In genomic region chr9:65346476-65347111, GRCm38 (mm10) we compare ENCODE assay signal across 8 mouse cellular contexts. TPM values are rescaled to one million over a fixed set of nuclear protein-coding genes. Genes with fewer than 3 reads are reported as not detected.
DNase-seq lines count a peak whose midpoint lies in the region; ATAC-seq and TF ChIP-seq lines count a peak whose summit lies in the region.

No protein-coding gene starts in this region.

- POLR2A ChIA-PET in Patski (lab: Charles Lee), result interaction anchor here (1.2 kb wide), 1 partner anchor 49 kb away, joined by 3 read pairs; no protein-coding TSS in a partner anchor

- CTCF ChIA-PET in Patski (lab: Charles Lee), result interaction anchor here (0.5 kb wide), 1 partner anchor 36 kb away, joined by 3 read pairs; no protein-coding TSS in a partner anchor

- peak overlapping the region; percentile 100 for H3K4me3 ChIP-seq in forebrain, embryonic 15.5 days
- peak overlapping the region; percentile 100 for H3K4me3 ChIP-seq in hindbrain, embryonic 12.5 days

- H3K9me3 ChIP-seq in forebrain, embryonic 15.5 days, result no peaks in the 10 kb centered on the region
- H3K9me3 ChIP-seq in hindbrain, embryonic 12.5 days (replicated peaks), result no peaks in the 10 kb centered on the region; the same call in 1 of the 2 replicates

- peak; percentile 69 for ATAC-seq in Patski
- peak; percentile 75 for ATAC-seq in forebrain, embryonic 15.5 days (replicated peaks)
- ATAC-seq in hindbrain, embryonic 12.5 days (ENCODE audit: low FRiP score), result peak; percentile 56

- in situ Hi-C loops in Patski (cut with MboI; ENCODE audit: low pct_unique_long_range_greater_than_20kb), result no loop called here

- peak overlapping the region; percentile 96 for H3K27ac ChIP-seq in forebrain, embryonic 15.5 days (replicated peaks)
- H3K27ac ChIP-seq in hindbrain, embryonic 12.5 days, result peak overlapping the region; percentile 94

- peak overlapping the region; percentile 97 for H3K4me2 ChIP-seq in forebrain, embryonic 15.5 days (replicated peaks)
- H3K4me2 ChIP-seq in hindbrain, embryonic 12.5 days (replicated peaks), result peak overlapping the region; percentile 90

- no peak for DNase-seq in Patski (ENCODE audit: low read depth, low spot score)
- DNase-seq in cerebellum, adult 11-12 months, result peak; percentile 46
- peak; percentile 44 to 47 for DNase-seq in layer of hippocampus, postnatal 36 days
- DNase-seq in lung, postnatal 36 days, result peak; percentile 23
- peak; percentile 56 for DNase-seq in retina, embryonic 14.5 days (ENCODE audit: low spot score)
- peak; percentile 66 for DNase-seq in thymus, postnatal 25 days

- TF ChIP-seq CTCF in Patski (IDR thresholded peaks at IDR 0.05), result no peak

- no peaks in the 10 kb centered on the region for H3K36me3 ChIP-seq in forebrain, embryonic 15.5 days
- H3K36me3 ChIP-seq in hindbrain, embryonic 12.5 days, result no peaks in the 10 kb centered on the region

- WGBS in forebrain, embryonic 15.5 days, result under 1% methylated on average over 75 of the region's 77 CpGs
- under 1% methylated on average over 73 of the region's 77 CpGs for WGBS in hindbrain, embryonic 12.5 days

- H3K4me1 ChIP-seq in forebrain, embryonic 15.5 days, result peaks cover 33% of the 10 kb centered on the region
- H3K4me1 ChIP-seq in hindbrain, embryonic 12.5 days, result peaks cover 14% of the 10 kb centered on the region

- peaks cover 6% of the 10 kb centered on the region for H3K27me3 ChIP-seq in Patski
- no peaks in the 10 kb centered on the region; the same call in 1 of the 2 replicates for H3K27me3 ChIP-seq in forebrain, embryonic 15.5 days
- H3K27me3 ChIP-seq in hindbrain, embryonic 12.5 days, result no peaks in the 10 kb centered on the region

- peak overlapping the region; percentile 91 for H3K9ac ChIP-seq in forebrain, embryonic 15.5 days (replicated peaks)
- peak overlapping the region; percentile 98 for H3K9ac ChIP-seq in hindbrain, embryonic 12.5 days

RNA-seq across cellular contexts. Expression of gene Pdcd7, which starts 0.7 kb away (rescaled TPM):
- polyA plus RNA-seq in Patski (2021), result 16.7 TPM
- 9.7 and 10.3 TPM in 2 replicates for polyA plus RNA-seq in forebrain, embryonic 15.5 days (2015; fragmentation: Nextera tagmentation; extraction: Ambion mirVana)
- 13.3 and 14.0 TPM in 2 replicates for polyA plus RNA-seq in hindbrain, embryonic 12.5 days (2016; fragmentation: Nextera tagmentation; extraction: Ambion mirVana)
- total RNA-seq in layer of hippocampus, postnatal 36 days (2021), result 10 to 100 TPM; 29.1 to 30.9 TPM

RNA-seq across cellular contexts. Expression of gene Ubap1l, which starts 14.2 kb away (rescaled TPM):
- 0.19 TPM for polyA plus RNA-seq in Patski (2021)
- polyA plus RNA-seq in forebrain, embryonic 15.5 days (2015; fragmentation: Nextera tagmentation; extraction: Ambion mirVana), result 0.83 and 0.92 TPM in 2 replicates
- 0.72 and 1.1 TPM in 2 replicates for polyA plus RNA-seq in hindbrain, embryonic 12.5 days (2016; fragmentation: Nextera tagmentation; extraction: Ambion mirVana)
- 1 to 10 TPM; 3.5 to 4.9 TPM for total RNA-seq in layer of hippocampus, postnatal 36 days (2021)

RNA-seq across cellular contexts. Expression of gene Kbtbd13, which starts 44.9 kb away (rescaled TPM):
- 0.01 TPM for polyA plus RNA-seq in Patski (2021)
- polyA plus RNA-seq in forebrain, embryonic 15.5 days (2015; fragmentation: Nextera tagmentation; extraction: Ambion mirVana), result 0.56 and 1.00 TPM in 2 replicates
- 0.74 and 1.0 TPM in 2 replicates for polyA plus RNA-seq in hindbrain, embryonic 12.5 days (2016; fragmentation: Nextera tagmentation; extraction: Ambion mirVana)
- under 1 TPM; 0.22 to 0.25 TPM for total RNA-seq in layer of hippocampus, postnatal 36 days (2021)

RNA-seq across cellular contexts. Expression of gene Rasl12, which starts 51.7 kb away (rescaled TPM):
- polyA plus RNA-seq in Patski (2021), result 52.0 TPM
- 6.1 and 6.5 TPM in 2 replicates for polyA plus RNA-seq in forebrain, embryonic 15.5 days (2015; fragmentation: Nextera tagmentation; extraction: Ambion mirVana)
- 7.8 and 8.4 TPM in 2 replicates for polyA plus RNA-seq in hindbrain, embryonic 12.5 days (2016; fragmentation: Nextera tagmentation; extraction: Ambion mirVana)
- total RNA-seq in layer of hippocampus, postnatal 36 days (2021), result 1 to 10 TPM; 3.3 to 3.7 TPM

RNA-seq across cellular contexts. Expression of gene Clpx, which starts 52.5 kb away (rescaled TPM):
- 39.2 TPM for polyA plus RNA-seq in Patski (2021)
- polyA plus RNA-seq in forebrain, embryonic 15.5 days (2015; fragmentation: Nextera tagmentation; extraction: Ambion mirVana), result 45.7 and 47.3 TPM in 2 replicates
- polyA plus RNA-seq in hindbrain, embryonic 12.5 days (2016; fragmentation: Nextera tagmentation; extraction: Ambion mirVana), result 47.4 and 54.7 TPM in 2 replicates
- 10 to 100 TPM; 31.8 to 32.2 TPM for total RNA-seq in layer of hippocampus, postnatal 36 days (2021)
